Mouse (Mus musculus): ENCODE measurements around the gene Fbxo10. TPM values are rescaled to one million over a fixed set of nuclear protein-coding genes. Genes with fewer than 3 reads are reported as not detected.
"Not testable (repeated sequence)": the region's sequence is repeated elsewhere in the genome, so short reads cannot be mapped to it uniquely, and the experiment has no call there.

The Fbxo10 gene
- total RNA-seq, 2 experiments from 2014 or later, result 35.3 to 35.9 TPM

DNA sequence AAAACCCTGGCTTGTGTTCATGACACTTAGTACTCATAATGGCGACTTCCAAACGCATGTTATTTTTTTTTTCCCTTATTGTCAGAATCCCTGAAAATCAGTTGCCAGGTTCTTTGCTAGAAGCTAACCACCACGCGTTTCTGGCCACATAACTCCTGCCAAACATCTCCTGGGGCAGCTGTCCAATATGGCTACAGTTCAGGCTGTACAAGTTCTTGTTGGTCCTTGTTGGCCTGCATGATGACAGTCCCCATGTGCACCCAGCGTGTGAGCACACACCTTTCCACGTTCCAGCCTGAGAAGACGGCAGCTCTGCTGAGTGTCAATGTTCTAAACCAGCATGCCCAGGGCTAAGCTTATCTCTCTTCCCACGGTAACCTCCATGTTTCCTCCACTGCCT lies 29.0 kb downstream of the Fbxo10 start:
- intact Hi-C loops (cut with DNase I), result no loop called here
- peak in 1 of 2 experiments; percentile 19 for DNase-seq (ENCODE audit: low spot score in 2 of 2)

DNA sequence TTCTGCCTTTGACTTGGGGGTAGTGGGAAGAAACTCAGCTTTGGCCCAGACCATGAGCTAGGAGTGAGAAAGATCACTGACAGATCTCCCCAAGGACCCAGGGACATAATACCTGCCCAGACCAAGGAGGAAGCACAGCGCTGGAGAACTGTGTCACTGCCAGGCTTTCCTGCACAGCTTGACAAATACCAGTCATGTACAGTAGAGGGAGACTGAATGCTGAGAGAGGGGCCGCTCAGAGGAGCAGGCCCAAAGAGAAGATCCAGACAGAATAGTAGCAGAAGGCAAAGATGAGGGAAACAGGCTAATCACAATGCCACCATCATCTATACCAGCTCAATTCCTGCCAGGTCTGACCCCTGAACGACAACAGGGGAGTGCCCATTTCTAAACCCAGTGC lies 29.5 kb downstream of the Fbxo10 start:
- DNase-seq (ENCODE audit: low spot score in 2 of 2), result peak; percentile 16 to 20

DNA sequence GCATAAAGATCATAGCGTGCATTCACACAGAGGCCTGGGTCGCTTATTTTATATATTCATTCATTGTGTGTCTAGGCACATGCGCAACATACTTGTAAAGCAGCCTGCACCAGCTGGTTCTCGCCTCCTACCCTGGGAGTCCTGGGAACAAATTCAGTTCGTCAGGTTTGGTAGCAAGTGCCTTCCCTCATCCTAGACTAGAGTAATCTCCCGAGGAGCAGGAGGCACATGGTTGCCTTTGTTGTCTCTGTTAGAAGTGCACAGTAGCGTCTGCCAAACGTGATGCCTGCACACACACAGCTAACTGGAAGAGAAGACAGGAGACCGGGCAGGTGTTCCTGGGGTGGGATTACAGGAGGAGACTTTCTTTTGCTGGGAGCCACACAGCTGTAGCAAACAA lies 36.4 kb downstream of the Fbxo10 start:
- DNase-seq (ENCODE audit: low spot score in 2 of 2), result peak; percentile 43 to 79
- intact Hi-C loops (cut with DNase I), result no loop called here

More for the DNA sequence above, 29.5 kb downstream of the Fbxo10 start:
- intact Hi-C loops (cut with DNase I), result no loop called here

DNA sequence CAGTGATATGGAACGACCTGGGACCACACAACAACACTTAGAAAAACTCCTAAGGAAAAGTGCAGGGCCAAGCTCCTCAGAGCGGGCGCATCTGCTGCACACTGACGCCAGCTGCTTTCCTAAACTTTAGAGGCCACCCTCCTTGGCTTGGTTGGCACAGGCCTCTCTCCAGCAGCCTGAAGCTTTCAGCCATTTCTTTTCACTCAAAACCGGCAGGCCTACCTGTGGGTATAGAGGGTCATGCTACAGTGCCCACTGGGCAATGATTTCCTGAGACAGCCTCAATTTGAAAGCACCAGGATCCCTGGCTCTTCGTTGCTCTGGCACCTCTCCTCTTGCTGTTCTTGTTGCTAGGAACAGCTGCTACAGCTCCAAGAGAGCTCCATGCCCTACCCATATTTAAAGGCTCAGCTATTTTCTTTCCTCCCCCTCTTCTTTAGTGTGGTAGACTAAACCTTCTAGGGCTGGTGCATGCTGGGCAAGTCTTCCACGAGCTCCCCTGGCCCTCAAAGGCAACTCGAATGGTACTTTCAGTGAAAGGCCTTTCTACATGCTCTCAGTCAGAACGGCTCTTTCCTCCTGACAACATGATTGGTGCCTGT lies 37.0 kb downstream of the Fbxo10 start:
- peak in 1 of 2 experiments; percentile 37 for DNase-seq (ENCODE audit: low spot score in 2 of 2)
- intact Hi-C loops (cut with DNase I), result no loop called here

DNA sequence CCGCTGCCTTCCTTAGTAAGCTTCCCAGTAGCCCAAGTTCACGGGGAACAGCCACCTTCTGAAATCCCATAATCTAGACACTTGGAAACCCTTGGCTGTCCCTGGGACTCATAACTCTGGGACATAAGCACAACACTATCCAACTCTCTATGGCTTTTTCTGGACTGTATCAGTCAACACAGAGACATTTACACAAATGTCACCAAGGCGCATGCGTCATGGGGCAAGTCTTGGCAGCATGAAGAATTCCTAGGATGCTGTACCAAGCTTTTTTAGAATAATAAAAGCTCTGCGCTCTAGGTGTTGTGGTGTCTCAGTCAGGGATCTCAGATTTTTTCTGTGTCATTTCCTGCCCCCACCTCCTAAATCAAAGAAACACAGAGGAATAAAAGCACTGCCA lies 37.7 kb downstream of the Fbxo10 start:
- DNase-seq (ENCODE audit: low spot score in 2 of 2), result no peak
- intact Hi-C loops (cut with DNase I), result no loop called here

DNA sequence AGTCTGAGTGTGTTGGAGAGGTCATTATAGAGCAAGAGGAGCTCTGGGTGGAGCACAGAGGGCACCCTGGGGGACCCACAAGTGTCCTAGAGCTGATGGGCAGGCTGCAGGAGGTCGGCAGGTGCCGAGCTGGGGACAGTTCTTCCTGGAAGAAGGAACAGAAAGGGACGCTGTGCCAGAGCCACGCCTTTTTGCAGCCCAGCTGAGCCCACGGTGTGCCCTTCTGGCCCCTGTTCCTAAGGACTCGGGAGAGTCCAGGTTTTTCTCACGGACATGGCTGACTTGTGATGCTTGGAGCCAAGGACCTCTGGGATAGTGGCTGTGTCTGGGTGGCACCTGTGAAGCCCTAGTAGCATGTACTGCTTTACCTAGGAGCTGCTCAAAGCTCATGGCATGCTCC lies 43.6 kb downstream of the Fbxo10 start:
- intact Hi-C loops (cut with DNase I), result no loop called here
- DNase-seq (ENCODE audit: low spot score in 2 of 2), result no peak

DNA sequence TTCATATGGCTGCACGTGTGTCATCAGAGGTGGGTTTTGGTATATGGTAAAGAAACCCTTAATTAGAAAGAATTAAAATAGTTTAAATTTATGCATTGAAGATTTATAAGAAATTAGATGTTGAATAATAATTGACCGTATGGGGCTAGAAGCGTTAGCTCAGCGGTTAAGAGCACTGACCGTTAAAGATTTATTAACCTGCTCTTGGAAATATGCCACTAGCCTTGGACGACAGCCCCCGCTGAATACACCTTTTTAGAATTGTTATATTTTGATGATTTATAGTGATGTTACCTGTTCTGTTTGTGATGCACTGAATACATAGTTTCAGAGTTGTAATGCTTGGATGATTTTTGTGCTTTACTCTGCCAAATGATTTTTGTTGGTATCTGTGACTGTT lies 44.9 kb downstream of the Fbxo10 start:
- intact Hi-C loops (cut with DNase I); DNase-seq (ENCODE audit: low spot score in 2 of 2): not testable (repeated sequence)

DNA sequence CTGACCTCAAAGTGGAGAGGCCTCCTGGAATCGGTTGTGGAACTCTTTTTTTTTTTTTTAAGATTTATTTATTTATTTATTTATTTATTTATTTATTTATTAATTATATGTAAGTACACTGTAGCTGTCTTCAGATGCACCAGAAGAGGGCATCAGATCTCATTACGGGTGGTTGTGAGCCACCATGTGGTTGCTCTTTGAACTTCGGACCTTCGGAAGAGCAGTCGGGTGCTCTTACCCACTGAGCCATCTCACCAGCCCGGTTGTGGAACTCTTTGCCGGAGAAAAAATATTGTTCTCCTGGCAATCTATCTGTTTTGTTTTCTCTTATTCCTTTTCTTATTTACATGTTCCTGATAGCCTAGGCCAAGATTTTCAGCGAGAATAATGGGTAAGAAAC lies 45.5 kb downstream of the Fbxo10 start:
- intact Hi-C loops (cut with DNase I); DNase-seq (ENCODE audit: low spot score in 2 of 2): not testable (repeated sequence)

DNA sequence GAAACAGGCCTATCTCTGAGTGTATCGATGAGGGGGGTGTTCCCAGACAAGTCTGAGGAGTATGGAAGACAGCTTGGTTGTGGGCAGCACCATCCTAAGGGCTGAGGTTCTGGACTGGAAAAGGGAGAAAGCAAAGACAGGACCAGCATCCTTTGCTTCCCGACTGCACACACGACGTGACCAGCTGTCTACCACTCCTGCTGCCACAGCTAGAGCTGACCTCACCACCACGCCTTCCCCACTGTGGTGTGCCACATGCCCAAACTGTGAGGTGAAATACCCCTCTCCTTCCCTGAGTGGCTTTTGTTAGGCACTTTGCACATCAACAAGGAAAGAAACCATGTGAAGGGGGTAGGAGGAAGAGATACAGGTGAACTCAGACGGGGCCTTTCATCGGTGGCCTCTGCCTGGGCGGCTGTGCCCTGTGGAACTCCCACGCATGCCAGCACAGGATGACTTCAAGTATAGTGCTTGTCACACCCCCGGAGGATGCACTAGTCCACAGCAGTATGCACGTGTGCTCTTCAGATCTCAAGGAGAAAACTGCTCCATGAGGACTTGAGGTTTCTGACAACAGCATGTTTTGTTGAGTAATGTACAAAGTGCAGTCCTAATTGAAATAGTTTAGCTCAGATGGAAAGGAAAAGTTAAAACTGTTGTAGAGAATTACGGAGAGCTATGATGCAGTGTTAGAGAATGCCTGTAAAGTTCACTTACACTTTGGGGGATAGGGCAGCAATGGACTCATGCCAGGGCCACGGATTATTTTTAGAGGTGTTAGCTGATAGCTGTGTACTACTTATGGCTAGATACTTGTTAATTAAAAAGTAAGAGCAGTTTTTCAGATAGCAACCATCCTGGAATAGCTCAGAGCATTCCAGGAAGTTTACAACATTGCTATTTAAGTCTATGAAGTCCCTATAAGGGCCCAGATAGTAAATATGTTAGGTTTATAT lies 46.7 kb downstream of the Fbxo10 start:
- intact Hi-C loops (cut with DNase I), result no loop called here

DNA sequence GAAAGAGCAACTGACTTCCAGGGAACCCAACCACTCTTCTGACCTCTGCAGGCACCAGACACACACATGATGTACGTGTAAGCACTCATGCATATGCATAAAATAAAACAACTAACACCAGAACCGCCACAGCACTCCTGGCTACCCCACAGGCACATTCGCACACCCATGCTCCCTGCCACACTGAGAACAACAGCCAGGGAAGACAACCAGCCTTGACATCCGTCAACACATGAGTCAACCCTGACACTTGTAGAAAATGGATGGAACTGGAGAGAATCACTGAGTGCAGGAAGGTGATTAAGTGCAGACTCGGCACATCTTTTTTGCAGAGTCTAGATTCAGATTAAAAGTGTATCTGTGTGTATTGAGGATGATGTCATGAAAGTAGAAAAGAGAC lies 47.8 kb downstream of the Fbxo10 start:
- no peak for DNase-seq (ENCODE audit: low spot score in 2 of 2)
- intact Hi-C loops (cut with DNase I), result no loop called here

More for the DNA sequence above, 46.7 kb downstream of the Fbxo10 start:
- no peak for DNase-seq (ENCODE audit: low spot score in 2 of 2)

DNA sequence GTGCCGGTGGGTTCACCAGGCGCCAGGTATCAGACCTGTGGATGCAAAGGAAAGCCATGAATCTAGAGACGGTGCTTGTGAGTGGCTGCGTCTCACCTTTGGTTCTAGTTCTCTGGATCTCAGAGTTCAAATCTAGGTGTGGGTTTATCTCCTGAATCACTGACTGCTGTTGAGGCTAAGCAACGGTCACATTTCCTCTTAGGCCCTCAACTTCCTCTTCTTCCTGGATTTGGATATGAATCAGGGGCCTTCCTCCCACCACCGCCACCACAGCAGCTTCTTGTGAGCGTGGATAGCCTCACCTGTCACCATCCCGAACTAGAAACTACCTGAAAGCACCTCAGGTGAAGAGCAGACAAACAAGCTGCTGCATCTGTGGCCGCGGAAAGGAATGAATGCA lies 48.4 kb downstream of the Fbxo10 start:
- no peak for DNase-seq (ENCODE audit: low spot score in 2 of 2)
- intact Hi-C loops (cut with DNase I), result no loop called here

DNA sequence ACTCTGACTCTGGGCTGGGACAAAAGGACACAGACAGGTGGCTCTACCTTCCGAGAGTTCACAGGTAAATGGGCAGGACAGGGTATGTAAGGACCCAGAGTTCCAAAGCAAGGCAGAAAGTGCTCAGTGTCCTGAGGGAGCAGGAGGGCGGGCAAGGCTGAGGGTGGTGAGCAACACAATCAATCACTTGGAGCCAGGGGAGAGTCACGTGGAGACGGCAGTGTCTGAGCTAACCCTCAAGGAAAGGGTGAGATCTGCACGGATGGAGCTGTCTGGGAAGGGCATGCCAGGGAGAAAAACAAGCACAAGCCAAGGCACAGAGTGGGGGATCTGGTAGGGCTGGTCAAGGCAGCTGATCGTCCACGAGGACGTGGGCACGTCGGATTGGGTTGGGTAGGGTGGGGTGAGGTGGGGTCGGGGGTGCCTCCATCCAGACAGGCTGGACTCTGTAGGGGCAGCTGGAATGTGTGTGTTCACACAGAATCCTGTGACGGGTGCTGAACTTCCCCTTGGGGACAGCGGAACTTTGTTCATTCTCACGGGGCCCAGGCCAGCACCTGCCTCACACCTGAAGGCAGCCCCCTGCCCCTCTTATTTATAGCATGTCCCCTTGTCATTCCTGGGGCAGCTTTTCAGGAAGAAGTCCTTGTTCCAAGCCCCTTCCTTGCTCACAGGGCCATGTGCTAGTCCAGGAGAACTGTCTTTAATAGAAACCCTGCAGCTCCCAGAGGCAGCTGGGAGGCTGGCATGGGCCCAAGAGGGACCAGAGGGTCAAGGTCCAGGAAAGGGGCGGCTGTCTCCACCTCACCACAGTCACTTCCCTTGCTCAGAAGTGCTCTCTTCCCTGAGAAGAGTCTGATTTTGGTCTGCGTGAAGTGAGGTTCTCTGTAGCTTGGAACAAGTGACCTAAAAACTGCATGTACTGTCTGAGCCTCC lies 49.4 kb downstream of the Fbxo10 start:
- intact Hi-C loops (cut with DNase I), result no loop called here
- no peak for DNase-seq (ENCODE audit: low spot score in 2 of 2)

DNA sequence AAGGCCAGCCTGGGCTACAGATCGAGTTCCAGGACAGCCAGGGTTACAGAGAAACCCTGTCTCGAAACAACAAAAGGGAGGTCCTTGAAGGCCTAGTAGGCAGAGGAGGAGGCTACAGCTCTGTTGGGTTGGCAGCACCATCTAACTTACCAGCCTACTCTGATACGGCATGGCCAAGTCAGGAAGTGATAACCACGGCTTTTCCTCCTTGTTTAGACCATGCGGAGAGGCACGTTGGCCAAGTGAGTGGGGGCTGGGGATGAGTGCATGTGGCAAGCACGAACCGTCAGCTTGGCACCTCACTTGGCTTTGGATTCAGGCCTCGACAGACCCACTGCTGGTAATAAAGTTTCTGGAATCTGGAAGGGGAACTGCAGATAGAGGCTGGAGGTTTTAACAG lies 51.8 kb downstream of the Fbxo10 start:
- no peak for DNase-seq (ENCODE audit: low spot score in 2 of 2)
- intact Hi-C loops (cut with DNase I), result no loop called here

DNA sequence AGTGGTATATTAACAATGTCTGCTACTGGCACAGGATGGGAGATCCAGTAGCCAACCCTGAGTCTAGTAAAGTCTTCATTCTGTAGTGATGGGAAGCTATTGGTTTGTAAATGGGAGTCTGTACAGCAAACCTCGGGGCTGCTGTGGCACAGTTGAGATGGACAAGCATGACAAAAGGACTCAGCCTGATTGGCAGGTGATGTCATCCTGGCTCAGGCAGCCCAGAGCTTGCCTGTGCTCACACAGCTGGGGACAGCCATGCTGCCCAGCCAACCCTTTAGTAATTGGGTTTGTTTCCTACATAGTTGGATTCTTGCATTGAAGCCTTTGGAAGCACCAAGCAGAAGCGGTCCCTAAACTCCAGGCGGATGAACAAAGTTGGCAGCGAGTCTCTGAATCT lies 57.9 kb downstream of the Fbxo10 start:
- intact Hi-C loops (cut with DNase I), result no loop called here
- no peak for DNase-seq (ENCODE audit: low spot score in 2 of 2)

DNA sequence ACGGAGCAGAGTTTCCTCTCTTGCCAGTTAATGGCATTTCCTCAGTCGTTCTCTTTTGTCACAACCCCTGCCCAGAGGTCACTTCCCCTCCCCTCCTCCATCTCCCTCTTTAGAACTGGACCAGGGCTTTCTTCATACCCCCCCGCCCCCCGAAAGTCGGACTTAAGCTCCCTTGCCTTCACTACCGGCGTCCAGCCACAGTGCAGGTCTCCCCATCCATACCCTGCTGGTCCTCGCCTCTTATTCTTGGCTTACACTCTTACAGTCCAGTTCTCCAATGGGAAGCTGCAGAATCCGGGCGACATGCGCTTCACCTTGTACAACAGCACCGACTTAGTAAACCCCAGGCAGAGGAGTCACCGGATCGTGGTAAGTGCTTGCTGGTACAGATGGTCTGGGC lies 65.4 kb downstream of the Fbxo10 start:
- intact Hi-C loops (cut with DNase I), result loop anchor here (5.0 to 10.0 kb wide), 5 partner anchors 78 to 1116 kb away; partner anchors contain the start of genes Ncbp1, Trmt10b, Tstd2 and Zcchc7
- no peak for DNase-seq (ENCODE audit: low spot score in 2 of 2)

DNA sequence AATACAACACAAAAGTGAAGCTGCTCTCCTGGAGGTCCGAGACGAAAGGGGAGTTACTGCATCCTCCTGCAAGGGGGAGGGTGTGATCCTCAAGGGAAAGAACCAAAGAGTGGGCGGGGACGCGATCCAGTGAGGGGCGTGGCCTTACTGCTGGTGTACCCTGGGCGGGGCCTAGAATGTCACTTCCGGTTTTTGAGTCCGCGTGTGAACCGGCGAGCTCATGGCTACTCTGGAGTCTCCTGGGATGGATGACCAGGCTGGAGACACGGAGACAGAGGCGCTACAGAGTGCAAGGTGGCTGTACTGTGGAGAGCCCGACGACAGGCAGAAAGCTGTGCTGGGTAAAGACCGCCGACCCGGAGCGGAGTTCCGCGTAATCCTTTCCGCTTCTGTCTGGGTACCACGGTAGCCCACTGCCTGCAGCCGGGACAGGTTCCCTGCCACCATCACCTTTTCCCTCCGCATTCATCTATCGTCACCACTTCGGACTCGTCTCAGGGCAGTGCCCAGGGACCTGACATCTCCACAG lies 65.9 kb downstream of the Fbxo10 start, which contains the start of gene Polr1e:
Polr1e (plus strand) TSS at position 132 of the 529 bp plus-strand sequence.
- intact Hi-C loops (cut with DNase I), result loop anchor here (5.0 to 10.0 kb wide), 5 partner anchors 79 to 1116 kb away; partner anchors contain the start of genes Ncbp1, Trmt10b, Tstd2 and Zcchc7
- peak; percentile 83 to 91 for DNase-seq (ENCODE audit: low spot score in 2 of 2)

DNA sequence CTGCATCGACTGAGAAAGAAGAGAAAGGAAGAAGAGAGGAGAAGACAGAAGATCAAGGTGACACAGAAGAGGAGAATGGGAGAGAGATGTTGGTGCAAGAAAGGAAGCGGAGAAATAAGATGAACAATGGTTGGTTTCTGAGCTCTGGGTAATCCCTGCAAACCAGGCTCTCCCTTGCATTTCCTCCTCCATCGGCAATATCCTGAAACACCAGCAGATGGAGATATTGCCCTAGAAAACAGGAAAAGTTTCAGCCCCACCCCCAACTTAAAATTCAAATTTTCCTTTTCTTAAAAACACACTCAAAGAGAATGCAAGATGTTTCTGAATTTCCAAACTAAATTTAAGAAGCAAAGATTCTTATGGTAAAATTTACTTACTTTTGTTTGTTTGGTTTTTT lies 68.8 kb downstream of the Fbxo10 start:
- intact Hi-C loops (cut with DNase I), result loop anchor here (5.0 to 10.0 kb wide), 5 partner anchors 82 to 1119 kb away; partner anchors contain the start of genes Ncbp1, Trmt10b, Tstd2 and Zcchc7
- peak; percentile 73 to 76 for DNase-seq (ENCODE audit: low spot score in 2 of 2)

DNA sequence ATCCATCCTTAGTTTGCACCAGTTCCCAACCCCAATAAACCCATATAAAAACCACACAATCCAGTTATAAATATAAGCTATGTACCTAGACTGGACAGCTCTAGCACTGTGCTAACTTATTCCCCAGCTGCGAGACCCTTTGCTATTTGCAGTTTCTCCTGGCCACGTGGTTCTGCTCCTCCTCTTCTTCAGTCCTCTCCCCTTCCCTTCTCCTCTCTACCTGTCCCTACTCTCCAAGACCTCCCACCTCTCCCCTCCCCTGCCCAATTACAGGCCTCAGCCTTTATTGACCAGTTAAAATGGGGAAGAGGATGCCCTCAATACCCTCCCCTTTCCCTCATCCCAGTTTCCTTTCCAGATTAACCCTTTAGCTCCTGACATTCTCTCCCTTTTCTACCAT lies 70.9 kb downstream of the Fbxo10 start:
- DNase-seq (ENCODE audit: low spot score in 2 of 2), result no peak
- intact Hi-C loops (cut with DNase I), result loop anchor here (2.0 to 10.0 kb wide), 3 partner anchors 41 to 1121 kb away; partner anchors contain the start of genes Ncbp1, Slc25a51 and Tstd2

DNA sequence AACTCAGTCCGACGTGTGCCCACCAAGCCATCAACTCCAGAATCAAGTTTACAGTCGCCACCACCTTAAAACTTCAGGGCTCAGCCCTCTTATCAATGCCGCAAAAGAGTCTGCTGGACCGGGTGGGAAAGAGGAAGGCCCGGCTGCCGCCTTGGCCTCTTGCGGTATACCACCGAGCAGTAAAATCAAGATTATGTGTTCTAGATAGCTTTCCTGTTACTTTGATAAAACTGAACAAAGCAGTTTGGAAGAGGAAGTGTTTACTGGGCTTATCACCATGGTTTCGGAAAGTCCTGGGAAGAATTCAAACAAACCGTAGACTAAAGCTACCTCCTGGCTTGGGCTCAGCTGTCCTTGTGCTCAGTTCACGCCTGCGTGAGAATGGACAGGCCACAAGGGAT lies 71.4 kb downstream of the Fbxo10 start:
- intact Hi-C loops (cut with DNase I), result loop anchor here (2.0 to 10.0 kb wide), 3 partner anchors 41 to 1122 kb away; partner anchors contain the start of genes Ncbp1, Slc25a51 and Tstd2
- DNase-seq (ENCODE audit: low spot score in 2 of 2), result no peak

All from left cerebral cortex, postnatal 25 days (tissue).